Mouse (Mus musculus): ENCODE measurements around the gene Abo. TPM values are rescaled to one million over a fixed set of nuclear protein-coding genes. Genes with fewer than 3 reads are reported as not detected.

Gene Abo
- polyA plus RNA-seq (2016; fragmentation: Nextera tagmentation; extraction: Ambion mirVana): not detected in 2 replicates

DNA sequence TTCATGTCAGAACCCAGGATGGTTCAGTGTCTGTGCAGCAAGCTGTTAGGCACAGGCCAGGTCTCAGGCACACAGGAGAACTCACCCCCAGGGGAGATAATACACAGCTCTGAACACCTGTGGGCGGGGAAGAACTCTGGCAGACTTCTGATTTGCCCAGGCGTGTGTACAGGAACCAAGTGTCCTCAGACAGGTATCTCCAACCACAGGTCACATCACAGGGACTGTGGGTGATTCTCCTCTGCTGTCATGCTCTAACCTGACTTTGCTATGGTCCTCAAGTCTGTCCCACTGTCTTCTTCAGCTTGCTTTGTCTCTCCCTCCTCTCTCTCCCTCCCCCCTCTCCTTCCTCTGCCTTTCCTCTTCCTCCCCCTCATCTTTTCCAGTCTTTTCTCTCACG, at the start of gene Abo:
TSS of gene Abo (minus strand) at position 101 of the 400 bp plus-strand sequence.
- no peaks in the 10 kb centered on the region for H3K36me3 ChIP-seq (replicated peaks)
- no peak within 1 kb of the TSS for H3K27ac ChIP-seq (replicated peaks)
- no peak within 1 kb of the TSS for H3K4me3 ChIP-seq
- no peaks in the 10 kb centered on the region for H3K4me1 ChIP-seq
- DNase-seq (ENCODE audit: low spot score): no peak
- WGBS: 67% methylated on average over 3 of the region's 3 CpGs
- H3K27me3 ChIP-seq (replicated peaks; ENCODE audit: low read depth, poor library complexity, severe bottlenecking): no peaks in the 10 kb centered on the region
- no peaks in the 10 kb centered on the region for H3K9me3 ChIP-seq

DNA sequence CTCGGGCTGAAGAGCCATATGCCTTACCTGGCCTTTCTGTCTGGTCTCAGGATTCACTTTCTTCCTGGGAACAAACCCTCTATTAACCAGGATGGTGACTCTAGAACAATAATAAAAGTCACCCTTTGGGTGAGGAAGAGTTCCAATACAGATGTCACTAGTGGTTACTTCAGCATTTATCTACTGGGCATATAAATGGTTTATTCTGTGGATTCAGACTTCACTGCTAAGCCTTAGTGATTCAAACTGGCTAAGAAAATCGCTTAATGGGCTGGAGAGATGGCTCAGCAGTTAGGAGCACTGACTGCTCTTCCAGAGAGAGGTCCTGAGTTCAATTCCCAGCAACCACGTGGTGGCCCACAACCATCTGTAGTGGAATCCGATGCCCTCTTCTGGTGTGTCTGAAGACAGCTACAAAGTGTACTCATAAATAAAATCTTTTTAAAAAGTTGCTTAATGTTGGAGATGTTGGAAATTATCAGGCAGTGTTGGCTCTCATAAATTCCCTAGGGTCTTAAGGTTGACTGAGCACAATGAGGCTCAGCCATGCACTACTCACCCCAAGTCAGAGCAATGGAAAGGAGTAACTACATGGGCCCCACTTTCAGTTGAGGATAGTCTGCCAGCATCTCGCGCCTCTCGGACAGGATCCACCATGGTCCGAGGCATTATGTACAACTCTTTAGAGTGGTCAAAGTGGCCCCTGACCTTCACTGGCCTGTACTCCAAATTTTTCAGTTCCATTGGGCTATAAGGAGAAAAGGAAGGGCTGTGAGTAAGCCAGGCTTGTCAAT, 49.6 kb upstream of the Abo start:
- WGBS: 62% methylated on average over 8 of the region's 8 CpGs
- no peak overlapping the region for H3K27ac ChIP-seq (replicated peaks)
- H3K36me3 ChIP-seq (replicated peaks): peaks cover 60% of the 10 kb centered on the region
- no peak for DNase-seq (ENCODE audit: low spot score)
- no peaks in the 10 kb centered on the region for H3K27me3 ChIP-seq (replicated peaks; ENCODE audit: low read depth, poor library complexity, severe bottlenecking)
- H3K4me3 ChIP-seq: no peak overlapping the region
- peaks cover 50% of the 10 kb centered on the region for H3K4me1 ChIP-seq
- no peaks in the 10 kb centered on the region for H3K9me3 ChIP-seq

GRCm38 (mm10) chr2:26913416-26914147, 48.8 kb upstream of the Abo start:
- no peak overlapping the region for H3K27ac ChIP-seq (replicated peaks)
- H3K9me3 ChIP-seq: no peaks in the 10 kb centered on the region
- no peak for DNase-seq (ENCODE audit: low spot score)
- peaks cover 57% of the 10 kb centered on the region for H3K36me3 ChIP-seq (replicated peaks)
- WGBS: 81% methylated on average over 17 of the region's 17 CpGs
- 0 out of 2 replicates have a peak overlapping the region, but pooled peaks have one; percentile 14 for H3K4me3 ChIP-seq
- H3K27me3 ChIP-seq (replicated peaks; ENCODE audit: low read depth, poor library complexity, severe bottlenecking): no peaks in the 10 kb centered on the region
- peaks cover 57% of the 10 kb centered on the region for H3K4me1 ChIP-seq

GRCm38 (mm10) chr2:26912253-26912770, 47.5 kb upstream of the Abo start:
- peaks cover 62% of the 10 kb centered on the region for H3K4me1 ChIP-seq
- H3K36me3 ChIP-seq (replicated peaks): peaks cover 57% of the 10 kb centered on the region
- H3K4me3 ChIP-seq: peak overlapping the region; percentile 79
- H3K27me3 ChIP-seq (replicated peaks; ENCODE audit: low read depth, poor library complexity, severe bottlenecking): no peaks in the 10 kb centered on the region
- DNase-seq (ENCODE audit: low spot score): no peak
- WGBS: 74% methylated on average over 5 of the region's 5 CpGs
- peak overlapping the region; percentile 98 for H3K27ac ChIP-seq (replicated peaks)
- H3K9me3 ChIP-seq: no peaks in the 10 kb centered on the region

DNA sequence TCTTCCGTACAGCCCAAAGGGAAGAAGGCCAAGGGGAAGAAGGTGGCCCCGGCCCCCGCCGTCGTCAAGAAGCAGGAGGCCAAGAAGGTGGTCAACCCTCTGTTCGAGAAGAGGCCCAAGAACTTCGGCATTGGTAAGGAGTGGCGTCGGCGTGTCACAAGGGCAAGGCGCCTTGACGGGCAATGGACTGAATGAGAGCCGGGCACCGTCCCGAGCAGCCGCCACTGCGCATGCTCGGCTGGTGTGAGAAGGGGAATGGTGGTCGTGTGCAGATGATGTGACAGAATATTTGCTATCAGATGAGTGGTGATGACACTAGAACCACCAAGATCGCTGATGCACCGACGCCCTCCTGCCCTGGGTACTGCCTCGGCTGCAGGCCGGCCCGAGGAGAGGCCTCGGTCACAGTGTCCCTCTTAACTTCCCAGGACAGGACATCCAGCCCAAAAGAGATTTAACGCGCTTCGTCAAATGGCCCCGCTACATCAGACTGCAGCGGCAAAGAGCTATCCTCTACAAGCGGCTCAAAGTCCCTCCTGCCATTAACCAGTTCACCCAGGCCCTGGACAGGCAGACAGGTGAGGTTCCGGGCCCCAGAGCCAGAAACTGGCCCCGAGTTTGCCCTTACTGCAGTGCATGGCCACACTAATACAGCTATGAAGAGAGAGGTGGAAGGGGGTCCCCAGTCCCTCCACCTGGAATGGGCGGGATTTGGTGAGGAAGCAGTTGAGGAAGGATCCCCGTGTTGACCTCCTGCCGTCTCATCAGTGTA, 46.4 kb upstream of the Abo start:
- under 1% methylated on average over 37 of the region's 37 CpGs for WGBS
- no peaks in the 10 kb centered on the region for H3K27me3 ChIP-seq (replicated peaks; ENCODE audit: low read depth, poor library complexity, severe bottlenecking)
- H3K9me3 ChIP-seq: no peaks in the 10 kb centered on the region
- H3K4me3 ChIP-seq: peak overlapping the region; percentile 79
- peaks cover 66% of the 10 kb centered on the region for H3K36me3 ChIP-seq (replicated peaks)
- peaks cover 51% of the 10 kb centered on the region for H3K4me1 ChIP-seq
- peak; percentile 79 for DNase-seq (ENCODE audit: low spot score)
- peak overlapping the region; percentile 98 for H3K27ac ChIP-seq (replicated peaks)

DNA sequence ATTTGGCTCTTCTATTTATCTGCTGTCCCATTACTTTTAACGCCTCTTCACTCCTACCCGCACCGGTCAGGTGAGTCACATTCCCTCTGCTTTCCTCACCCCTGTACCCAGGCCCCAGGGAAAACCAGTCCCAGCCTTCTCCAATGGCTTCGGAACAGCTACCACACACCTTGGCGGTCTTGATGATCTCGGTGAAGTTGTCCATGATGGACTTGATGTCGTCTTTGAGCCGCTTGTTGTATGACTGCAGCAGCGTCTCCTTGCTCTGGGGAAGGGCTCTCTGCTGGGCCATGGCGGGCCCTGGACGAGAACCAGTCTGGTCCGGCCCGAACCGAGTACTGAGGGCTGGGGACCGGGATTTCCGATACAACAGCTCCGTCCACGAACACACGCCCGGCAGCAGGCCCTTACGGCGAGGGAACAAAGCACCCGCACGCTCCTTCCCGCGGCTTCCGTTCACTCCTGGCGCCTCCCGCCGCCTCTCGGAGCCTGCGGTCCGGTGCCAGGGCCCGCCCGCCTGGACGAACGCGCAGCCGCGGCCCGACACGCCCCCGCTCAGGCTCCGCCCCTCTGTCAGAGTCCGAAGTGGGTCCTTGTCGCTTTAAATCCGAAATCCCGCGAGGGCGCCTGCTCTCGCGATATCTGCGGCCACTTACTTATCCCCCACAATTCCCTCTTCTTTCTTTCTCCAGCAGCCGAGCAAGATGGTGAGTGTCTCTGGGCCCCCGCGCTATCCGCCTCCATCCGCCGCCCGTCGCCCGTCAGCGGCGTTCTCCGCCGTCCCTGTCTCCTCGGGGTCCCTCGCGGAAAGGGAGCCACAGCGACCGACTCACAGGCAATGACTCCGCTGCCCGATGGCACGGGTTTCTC, 45.6 kb upstream of the Abo start, which contains the start of the genes Med22 and Rpl7a:
TSS of gene Med22 (minus strand) at position 554 of the 870 bp plus-strand sequence.
TSS of gene Rpl7a (plus strand) at position 641 of the 870 bp plus-strand sequence.
- Histone ChIP-seq H3K4me1 (peaks cover 44% of the 10 kb centered on the region), H3K9me3 (no peaks in the 10 kb centered on the region), H3K27me3 (replicated peaks; ENCODE audit: low read depth, poor library complexity, severe bottlenecking) (no peaks in the 10 kb centered on the region), H3K27ac (replicated peaks) (peak within 1 kb of the TSS; percentile 98), H3K36me3 (replicated peaks) (peaks cover 74% of the 10 kb centered on the region), H3K4me3 (peak within 1 kb of the TSS; percentile 79)
- under 1% methylated on average over 74 of the region's 74 CpGs for WGBS
- DNase-seq (ENCODE audit: low spot score): peak; percentile 99

- Histone ChIP-seq H3K27ac (replicated peaks) (peak overlapping the region; percentile 98), H3K36me3 (replicated peaks) (peaks cover 80% of the 10 kb centered on the region), H3K9me3 (no peaks in the 10 kb centered on the region), H3K4me3 (peak overlapping the region; percentile 79), H3K27me3 (replicated peaks; ENCODE audit: low read depth, poor library complexity, severe bottlenecking) (no peaks in the 10 kb centered on the region), H3K4me1 (peaks cover 39% of the 10 kb centered on the region)
- no peak for DNase-seq (ENCODE audit: low spot score)
Observed at GRCm38 (mm10) chr2:26909387-26909784, 44.6 kb upstream of the Abo start.

DNA sequence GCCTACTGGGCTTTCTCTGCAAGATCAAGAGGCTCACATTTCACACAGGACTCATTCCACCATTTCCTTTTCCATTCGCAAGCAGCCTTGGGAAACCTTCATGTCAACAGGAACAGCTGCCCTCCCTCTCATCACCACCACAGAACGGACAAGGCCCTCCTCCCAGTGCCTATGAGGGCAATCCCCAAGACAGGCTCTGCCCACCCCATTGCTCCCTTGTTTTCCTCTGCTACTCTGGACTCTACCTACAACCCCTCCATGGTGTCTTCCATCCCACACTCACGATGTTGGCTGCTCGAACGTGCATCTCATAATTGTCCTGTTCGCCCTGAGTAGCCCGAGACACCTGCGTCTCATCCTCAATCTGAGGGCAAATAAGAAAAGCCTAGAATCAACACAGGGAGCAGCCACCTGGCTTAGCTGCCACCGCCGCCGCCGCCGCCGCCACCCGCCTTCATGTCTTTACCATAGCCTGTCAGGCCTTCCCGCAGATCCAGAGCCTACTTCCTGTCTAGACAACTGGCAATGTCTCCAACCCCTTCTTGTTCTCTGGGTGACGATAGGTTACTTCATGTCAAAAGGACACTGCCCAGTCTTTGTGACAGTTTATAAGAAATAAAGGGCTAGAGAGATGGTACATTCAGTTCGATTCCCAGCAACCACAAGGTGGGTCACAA, 44.1 kb upstream of the Abo start:
- peaks cover 80% of the 10 kb centered on the region for H3K36me3 ChIP-seq (replicated peaks)
- DNase-seq (ENCODE audit: low spot score): no peak
- 83% methylated on average over 18 of the region's 18 CpGs for WGBS
- no peaks in the 10 kb centered on the region for H3K9me3 ChIP-seq
- peak overlapping the region; percentile 79 for H3K4me3 ChIP-seq
- H3K27ac ChIP-seq (replicated peaks): no peak overlapping the region
- H3K27me3 ChIP-seq (replicated peaks; ENCODE audit: low read depth, poor library complexity, severe bottlenecking): no peaks in the 10 kb centered on the region
- peaks cover 43% of the 10 kb centered on the region for H3K4me1 ChIP-seq

DNA sequence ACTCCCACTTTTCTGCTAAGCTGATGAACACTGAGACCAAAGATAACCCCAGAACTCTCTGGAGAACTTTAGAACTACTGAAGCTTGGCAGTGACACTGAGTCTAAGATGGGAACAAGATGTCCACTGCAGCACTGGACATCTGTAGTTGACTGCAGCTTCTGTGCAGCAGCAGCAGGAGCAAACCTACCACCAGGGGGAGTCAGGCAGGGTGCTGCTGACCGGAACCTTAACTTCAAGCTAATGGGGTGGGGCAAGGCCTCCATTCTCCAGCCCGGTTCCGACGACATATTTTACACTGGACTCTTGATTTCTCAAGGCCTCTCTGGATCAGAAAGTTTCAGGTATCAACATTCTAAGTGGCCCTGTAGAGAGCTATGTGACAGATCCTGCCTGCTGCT, 42.3 kb upstream of the Abo start:
- peak; percentile 59 for DNase-seq (ENCODE audit: low spot score)
- 65% methylated on average over 4 of the region's 4 CpGs for WGBS
- no peak overlapping the region for H3K27ac ChIP-seq (replicated peaks)
- peaks cover 45% of the 10 kb centered on the region for H3K4me1 ChIP-seq
- no peak overlapping the region for H3K4me3 ChIP-seq
- no peaks in the 10 kb centered on the region for H3K9me3 ChIP-seq
- H3K27me3 ChIP-seq (replicated peaks; ENCODE audit: low read depth, poor library complexity, severe bottlenecking): no peaks in the 10 kb centered on the region
- peaks cover 62% of the 10 kb centered on the region for H3K36me3 ChIP-seq (replicated peaks)

DNA sequence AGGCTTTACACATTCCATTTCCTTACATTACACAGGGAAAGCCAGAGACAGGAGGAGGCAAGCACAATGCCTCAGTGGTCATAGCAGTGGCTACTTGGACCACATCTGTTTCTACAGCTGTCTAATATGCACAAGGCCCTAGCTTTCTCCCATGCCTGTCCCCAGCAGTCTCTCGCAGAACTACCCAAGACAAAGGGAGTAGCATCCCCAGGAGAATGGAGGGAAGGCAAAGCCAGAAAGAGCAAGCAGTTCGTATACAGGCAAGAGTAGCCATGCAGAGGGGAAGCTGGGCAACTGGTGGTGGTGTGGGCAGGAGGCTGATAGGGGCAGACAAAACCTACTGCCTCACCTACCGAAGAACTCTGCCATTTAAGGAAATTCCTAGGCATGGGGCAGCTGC, 41.7 kb upstream of the Abo start:
- H3K27me3 ChIP-seq (replicated peaks; ENCODE audit: low read depth, poor library complexity, severe bottlenecking): no peaks in the 10 kb centered on the region
- H3K4me1 ChIP-seq: peaks cover 46% of the 10 kb centered on the region
- no peak for DNase-seq (ENCODE audit: low spot score)
- peaks cover 55% of the 10 kb centered on the region for H3K36me3 ChIP-seq (replicated peaks)
- no peak overlapping the region for H3K4me3 ChIP-seq
- H3K27ac ChIP-seq (replicated peaks): no peak overlapping the region
- 89% methylated on average over 3 of the region's 3 CpGs for WGBS
- H3K9me3 ChIP-seq: no peaks in the 10 kb centered on the region

DNA sequence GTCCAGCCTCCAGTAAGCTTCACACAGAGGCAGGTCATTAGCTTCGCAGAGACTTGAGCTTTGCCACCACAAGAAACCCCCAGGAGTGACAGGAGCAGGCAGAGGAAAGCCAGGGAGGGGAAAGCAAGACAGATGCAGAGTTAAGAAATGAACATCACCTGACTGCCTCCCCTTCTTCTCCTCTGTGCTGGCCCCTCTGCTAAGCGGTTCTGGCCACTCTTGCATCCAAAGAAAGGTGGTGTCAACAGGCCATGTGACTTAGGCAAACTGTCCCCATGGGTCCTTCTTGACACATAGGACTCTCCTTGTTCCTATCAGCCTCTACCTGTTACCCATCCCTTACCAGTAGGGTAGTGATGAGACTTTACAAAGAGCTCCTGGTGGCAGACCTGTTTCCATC, 41.2 kb upstream of the Abo start:
- peaks cover 51% of the 10 kb centered on the region for H3K4me1 ChIP-seq
- no peak for DNase-seq (ENCODE audit: low spot score)
- 91% methylated on average over 2 of the region's 2 CpGs for WGBS
- no peak overlapping the region for H3K4me3 ChIP-seq
- peaks cover 53% of the 10 kb centered on the region for H3K36me3 ChIP-seq (replicated peaks)
- H3K9me3 ChIP-seq: no peaks in the 10 kb centered on the region
- no peak overlapping the region for H3K27ac ChIP-seq (replicated peaks)
- no peaks in the 10 kb centered on the region for H3K27me3 ChIP-seq (replicated peaks; ENCODE audit: low read depth, poor library complexity, severe bottlenecking)
